Mouse (Mus musculus) forebrain, postnatal 0 days (tissue): Measurements from ENCODE around the gene Chmp4b. TPM values are rescaled to one million over a fixed set of nuclear protein-coding genes. Genes with fewer than 3 reads are reported as not detected.

Experiments
- ATAC-seq: fragments of 200-750 bp; cut with Nextera tagmentation; 2 replicates; pipeline ENCODE4 v1.8.0; 2017; ENCODE audit warnings: mild to moderate bottlenecking, moderate library complexity
- DNase-seq: peaks from one replicate; pipeline ENCODE4 v3.0.0-alpha.2; 2015
- H3K27ac ChIP-seq: fragments of 300-500 bp; sonication (generic); 2 replicates; pipeline ENCODE4 v1.5.1; 2014; ENCODE audit warnings: low read depth, mild to moderate bottlenecking, antibody characterized with exemption, low read length, moderate library complexity, mixed read lengths
- H3K27me3 ChIP-seq: fragments of 300-500 bp; sonication (generic); 2 replicates; pipeline ENCODE4 v1.6.1; 2014; ENCODE audit warnings: mild to moderate bottlenecking, low read length, mixed read lengths; ENCODE audit not compliant: insufficient read depth
- H3K36me3 ChIP-seq: fragments of 300-500 bp; sonication (generic); 2 replicates; pipeline ENCODE4 v1.6.1; 2014; ENCODE audit warnings: mild to moderate bottlenecking, moderate library complexity; ENCODE audit not compliant: insufficient read depth
- H3K4me1 ChIP-seq: fragments of 300-500 bp; sonication (generic); 2 replicates; pipeline ENCODE4 v1.6.1; 2014; ENCODE audit warnings: antibody characterized with exemption; ENCODE audit not compliant: insufficient read depth
- H3K4me2 ChIP-seq: fragments of 300-500 bp; sonication (generic); 2 replicates; pipeline ENCODE4 v1.6.1; 2014; ENCODE audit warnings: low read depth, mild to moderate bottlenecking, moderate library complexity
- H3K4me3 ChIP-seq: fragments of 300-500 bp; sonication (generic); 2 replicates; pipeline ENCODE4 v1.5.1; 2014; ENCODE audit warnings: low read depth, low read length, mixed read lengths
- H3K9ac ChIP-seq: fragments of 300-500 bp; sonication (generic); 2 replicates; pipeline ENCODE4 v1.6.1; 2014; ENCODE audit warnings: mild to moderate bottlenecking
- H3K9me3 ChIP-seq: fragments of 300-500 bp; sonication (generic); 2 replicates; pipeline ENCODE4 v1.6.1; 2016; ENCODE audit warnings: low read length
- CTCF ChIP-seq: sonication (generic); IDR thresholded peaks from 2 replicates; pipeline ENCODE4 v1.5.1; 2016; ENCODE audit warnings: antibody characterized with exemption, control low read depth, low read depth
- WGBS: fragments of 180-500 bp; shearing (Covaris S2); extraction: QIAGEN DNeasy Blood & Tissue Kit; methylation state at CpG from one replicate; pipeline ENCODE4 v1.1.7; 2014; 5-methylcytosine and 5-hydroxymethylcytosine counted together
- polyA plus RNA-seq: library from polyadenylated mRNA; unstranded; fragments of >200 nt; fragmentation: Nextera tagmentation; extraction: Ambion mirVana; gene quantifications from 2 replicates; pipeline ENCODE4 v1.2.1, GENCODE M21; 2015
- total RNA-seq: library from RNA; depleted of rRNA; stranded (reverse); fragments of >200 nt; gene quantifications from 2 replicates; pipeline ENCODE4 v1.2.3, GENCODE M21; 2014; rRNA removed

The Chmp4b gene
- total and polyA plus RNA-seq, 2 experiments from 2014 or later, result 29.4 to 176 TPM

- H3K27me3 ChIP-seq, result no peaks in the 10 kb centered on the region
- no peaks in the 10 kb centered on the region for H3K9me3 ChIP-seq
- ATAC-seq, result no peak
- 88% methylated on average over 4 of the region's 4 CpGs for WGBS
- no peak for DNase-seq
- H3K27ac ChIP-seq, result no peak overlapping the region
- H3K4me2 ChIP-seq, result no peak overlapping the region
- H3K9ac ChIP-seq, result no peak overlapping the region
- H3K4me1 ChIP-seq, result no peaks in the 10 kb centered on the region
- no peaks in the 10 kb centered on the region for H3K36me3 ChIP-seq
- TF ChIP-seq CTCF, result no peak
- no peak overlapping the region for H3K4me3 ChIP-seq
Measured at GRCm38 (mm10) chr2:154743915-154744314, 92.4 kb downstream of the Chmp4b start.

Other genes starting within 250 kb of the Chmp4b start
- gene Snta1, start 243.6 kb upstream of the Chmp4b start, total RNA-seq, result 23.0 and 25.3 TPM in 2 replicates
- gene Snta1, start 243.6 kb upstream of the Chmp4b start, polyA plus RNA-seq, result 14.8 and 15.8 TPM in 2 replicates
- 32.5 and 41.8 TPM in 2 replicates for gene Cbfa2t2, start 215.2 kb upstream of the Chmp4b start, total RNA-seq
- 22.1 and 31.9 TPM in 2 replicates for gene Cbfa2t2, start 215.2 kb upstream of the Chmp4b start, polyA plus RNA-seq
- 1.7 and 6.4 TPM in 2 replicates for gene 1700003F12Rik, start 104.6 kb upstream of the Chmp4b start, total RNA-seq
- gene 1700003F12Rik, start 104.6 kb upstream of the Chmp4b start, polyA plus RNA-seq, result 2.8 and 3.2 TPM in 2 replicates
- gene Actl10, start 99.9 kb upstream of the Chmp4b start, total RNA-seq, result 0.15 and 0.48 TPM in 2 replicates
- gene Actl10, start 99.9 kb upstream of the Chmp4b start, polyA plus RNA-seq, result 0.13 TPM in 1 of 2 replicates, not detected in the other
- 14.5 and 16.3 TPM in 2 replicates for gene Necab3, start 92.8 kb upstream of the Chmp4b start, total RNA-seq
- gene Necab3, start 92.8 kb upstream of the Chmp4b start, polyA plus RNA-seq, result 14.7 and 17.2 TPM in 2 replicates
- 2.8 and 3.0 TPM in 2 replicates for gene E2f1, start 81.8 kb upstream of the Chmp4b start, total RNA-seq
- gene E2f1, start 81.8 kb upstream of the Chmp4b start, polyA plus RNA-seq, result 4.7 and 4.9 TPM in 2 replicates
- gene Pxmp4, start 48.0 kb upstream of the Chmp4b start, total RNA-seq, result 13.2 and 15.0 TPM in 2 replicates
- 16.6 and 17.9 TPM in 2 replicates for gene Pxmp4, start 48.0 kb upstream of the Chmp4b start, polyA plus RNA-seq
- gene Zfp341, start 38.4 kb upstream of the Chmp4b start, total RNA-seq, result 8.8 and 10.2 TPM in 2 replicates
- 1.3 and 1.4 TPM in 2 replicates for gene Zfp341, start 38.4 kb upstream of the Chmp4b start, polyA plus RNA-seq
- 1.1 TPM in 1 of 2 replicates, not detected in the other for gene 4930519P11Rik, start 38.3 kb upstream of the Chmp4b start, total RNA-seq
- 0.64 TPM in 1 of 2 replicates, not detected in the other for gene 4930519P11Rik, start 38.3 kb upstream of the Chmp4b start, polyA plus RNA-seq
- not detected in 2 replicates for gene Gm14214, start 118.3 kb downstream of the Chmp4b start, total RNA-seq
- gene Gm14214, start 118.3 kb downstream of the Chmp4b start, polyA plus RNA-seq, result not detected in 2 replicates
- 174 and 222 TPM in 2 replicates for gene Raly, start 139.4 kb downstream of the Chmp4b start, total RNA-seq
- gene Raly, start 139.4 kb downstream of the Chmp4b start, polyA plus RNA-seq, result 22.2 and 23.6 TPM in 2 replicates
- gene a, start 139.7 kb downstream of the Chmp4b start, total RNA-seq, result 0.90 and 2.5 TPM in 2 replicates
- 2.9 and 3.5 TPM in 2 replicates for gene a, start 139.7 kb downstream of the Chmp4b start, polyA plus RNA-seq
- 76.4 and 81.3 TPM in 2 replicates for gene Eif2s2, start 241.2 kb downstream of the Chmp4b start, total RNA-seq
- 103 and 127 TPM in 2 replicates for gene Eif2s2, start 241.2 kb downstream of the Chmp4b start, polyA plus RNA-seq